Mouse (Mus musculus): ENCODE measurements around the gene Smarcc2.

Gene Smarcc2

GRCm38 (mm10) chr10:128516029-128516428, 57.0 kb downstream of the Smarcc2 start:
- DNase-seq (ENCODE audit: low spot score in 2 of 2): no peak

DNA sequence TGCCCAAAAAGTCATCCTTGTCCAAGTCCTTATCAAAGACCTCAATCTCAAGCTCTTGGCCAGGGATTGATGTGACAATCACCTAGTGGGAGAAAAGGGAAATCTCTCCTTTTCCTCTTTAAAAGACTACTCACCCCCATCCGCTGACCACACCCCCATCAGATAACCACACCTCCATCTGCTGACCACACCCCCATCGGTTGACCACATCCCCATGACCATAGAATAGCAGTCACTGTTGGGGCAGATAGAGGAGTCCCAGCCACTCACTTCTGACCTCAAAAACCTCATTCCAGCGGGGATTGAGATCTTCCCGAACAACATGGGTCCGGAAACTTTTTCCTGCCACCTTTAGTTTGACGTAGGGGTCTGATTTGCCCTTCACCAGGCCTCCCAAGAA, 57.6 kb downstream of the Smarcc2 start:
- no peak for DNase-seq (ENCODE audit: low spot score in 2 of 2)

DNA sequence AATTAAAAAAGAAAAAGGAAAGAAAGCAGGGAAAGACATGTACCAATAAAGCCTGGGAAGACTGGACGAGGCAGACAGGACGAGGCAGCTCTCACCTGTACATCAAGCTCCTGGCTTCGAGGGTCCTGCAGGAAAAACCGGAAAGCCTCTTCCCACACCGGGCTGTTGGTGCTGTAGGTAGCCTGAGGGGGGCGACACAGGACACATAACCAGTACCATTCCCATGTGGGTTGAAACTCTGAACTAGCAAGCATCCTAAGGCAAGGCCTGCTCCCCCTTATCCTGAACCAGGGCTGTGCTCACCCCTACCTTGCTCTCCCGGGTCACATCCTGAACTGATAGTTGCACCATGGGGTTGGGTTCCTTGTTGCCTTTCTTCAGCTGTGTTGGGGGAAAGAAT, 59.8 kb downstream of the Smarcc2 start:
- peak in 1 of 2 experiments; percentile 59 for DNase-seq (ENCODE audit: low spot score in 2 of 2)

- DNase-seq (ENCODE audit: low spot score in 2 of 2): no peak
Measured at GRCm38 (mm10) chr10:128520591-128520990, 61.5 kb downstream of the Smarcc2 start.

DNA sequence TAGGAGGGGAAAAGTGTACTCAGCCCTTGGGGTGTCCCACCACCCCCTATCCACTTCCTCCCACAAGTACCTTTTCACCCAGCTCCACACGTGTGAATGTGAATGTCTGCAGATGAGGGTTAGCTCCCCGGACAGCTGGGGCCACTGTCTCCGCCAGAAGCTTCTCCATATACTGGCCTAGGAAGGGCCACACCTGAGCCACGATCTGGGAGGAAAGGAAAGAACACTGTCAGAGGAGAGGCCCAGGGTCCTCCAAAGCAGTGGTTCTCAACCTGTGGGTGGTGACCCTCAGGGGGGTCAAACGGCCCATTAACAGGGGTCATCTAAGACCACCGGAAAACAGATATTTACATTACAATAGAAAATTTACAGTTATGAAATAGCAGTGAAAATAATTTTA, 63.3 kb downstream of the Smarcc2 start:
- DNase-seq (ENCODE audit: low spot score in 2 of 2): no peak

DNA sequence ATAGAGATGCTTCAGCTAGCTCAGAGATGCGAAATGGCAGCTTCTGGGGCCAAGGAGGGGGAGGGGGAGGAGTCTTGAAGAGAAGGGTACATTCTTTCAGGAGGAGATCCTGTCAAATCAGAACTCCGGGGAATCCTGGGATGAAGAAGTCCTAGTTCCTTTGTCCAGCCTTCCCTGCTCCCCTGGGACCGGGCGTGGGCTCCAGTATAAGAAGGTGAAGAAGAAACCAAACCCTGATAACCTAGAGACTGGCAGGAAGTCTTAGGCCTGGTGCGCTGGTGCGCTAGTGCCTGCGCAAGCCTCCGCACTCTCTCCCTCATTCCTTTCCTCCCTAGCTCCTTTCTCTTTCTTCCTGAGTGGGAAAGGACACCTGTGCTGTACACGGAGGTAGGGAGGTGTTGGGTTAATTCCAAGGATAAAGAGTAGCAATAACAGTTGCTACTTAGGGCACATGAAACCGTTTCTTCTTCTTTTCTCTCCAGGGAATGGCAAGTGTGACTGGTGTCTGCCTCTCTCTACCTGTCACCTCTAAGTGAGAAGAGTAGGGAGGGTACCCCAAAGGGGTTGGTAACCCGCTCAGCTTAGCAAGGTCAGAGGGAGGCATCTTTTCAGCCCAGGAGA, 65.2 kb downstream of the Smarcc2 start:
- peak in 1 of 2 experiments; percentile 41 for DNase-seq (ENCODE audit: low spot score in 2 of 2)

GRCm38 (mm10) chr10:128524732-128525662, 65.9 kb downstream of the Smarcc2 start:
- peak; percentile 77 to 84 for DNase-seq (ENCODE audit: low spot score in 2 of 2)

DNA sequence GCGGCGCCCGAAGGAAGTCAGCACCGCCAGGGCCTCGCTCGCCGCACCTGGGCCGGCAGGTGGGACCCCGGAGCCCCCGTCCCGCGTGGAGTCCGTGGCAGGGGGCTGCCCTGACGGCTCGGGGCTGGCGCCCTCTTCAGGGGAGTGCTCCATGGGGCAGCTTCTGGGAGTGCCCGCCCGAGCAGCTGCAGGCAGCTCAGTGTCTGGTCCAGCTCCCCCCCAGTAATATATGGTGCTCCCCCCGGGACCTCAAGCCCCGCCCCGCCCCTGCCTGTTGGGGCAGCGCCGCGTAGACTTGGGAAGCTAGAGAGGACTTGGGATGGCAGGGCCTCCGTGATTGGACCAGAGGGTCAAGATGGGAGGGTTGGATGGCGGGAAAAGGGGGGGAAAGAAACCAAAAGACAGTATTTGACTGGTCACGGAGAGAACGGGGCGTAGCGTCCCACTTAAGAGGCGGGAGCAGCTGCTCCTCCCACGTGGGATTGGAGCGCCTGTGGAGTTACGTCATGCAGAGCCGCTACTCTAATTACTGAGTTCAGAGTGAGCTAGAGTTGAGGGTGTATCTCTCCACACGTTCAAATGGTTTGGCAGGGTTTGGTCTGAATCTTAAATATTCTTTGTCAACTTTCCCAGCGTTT, 66.7 kb downstream of the Smarcc2 start, which contains the start of gene Esyt1:
Gene Esyt1, minus strand, starts transcription at position 201 of the 638 bp plus-strand sequence.
- DNase-seq (ENCODE audit: low spot score in 2 of 2): peak in 1 of 2 experiments; percentile 92

GRCm38 (mm10) chr10:128526366-128527356, 67.6 kb downstream of the Smarcc2 start:
- DNase-seq (ENCODE audit: low spot score in 2 of 2): peak in 1 of 2 experiments; percentile 49

DNA sequence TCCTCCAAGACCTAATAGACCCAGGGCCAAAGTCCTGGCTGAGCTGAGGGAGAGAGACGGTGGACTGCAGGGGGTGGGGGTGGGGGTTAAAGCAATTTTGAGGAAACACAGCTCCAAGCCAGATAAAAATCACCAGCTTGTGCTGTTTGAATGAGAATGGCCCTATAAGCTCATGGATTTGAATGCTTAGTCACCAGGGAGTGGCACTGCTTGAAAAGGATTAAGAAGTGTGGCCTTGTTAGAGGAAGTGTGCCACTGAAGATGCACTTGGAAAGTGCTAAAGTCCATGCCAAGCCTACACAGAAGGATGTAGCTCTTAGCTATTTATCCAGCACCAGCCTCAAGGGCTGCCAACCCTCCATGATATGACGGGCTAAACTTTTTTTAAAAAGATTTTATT, 76.2 kb downstream of the Smarcc2 start:
- no peak for DNase-seq (ENCODE audit: low spot score in 2 of 2)

DNA sequence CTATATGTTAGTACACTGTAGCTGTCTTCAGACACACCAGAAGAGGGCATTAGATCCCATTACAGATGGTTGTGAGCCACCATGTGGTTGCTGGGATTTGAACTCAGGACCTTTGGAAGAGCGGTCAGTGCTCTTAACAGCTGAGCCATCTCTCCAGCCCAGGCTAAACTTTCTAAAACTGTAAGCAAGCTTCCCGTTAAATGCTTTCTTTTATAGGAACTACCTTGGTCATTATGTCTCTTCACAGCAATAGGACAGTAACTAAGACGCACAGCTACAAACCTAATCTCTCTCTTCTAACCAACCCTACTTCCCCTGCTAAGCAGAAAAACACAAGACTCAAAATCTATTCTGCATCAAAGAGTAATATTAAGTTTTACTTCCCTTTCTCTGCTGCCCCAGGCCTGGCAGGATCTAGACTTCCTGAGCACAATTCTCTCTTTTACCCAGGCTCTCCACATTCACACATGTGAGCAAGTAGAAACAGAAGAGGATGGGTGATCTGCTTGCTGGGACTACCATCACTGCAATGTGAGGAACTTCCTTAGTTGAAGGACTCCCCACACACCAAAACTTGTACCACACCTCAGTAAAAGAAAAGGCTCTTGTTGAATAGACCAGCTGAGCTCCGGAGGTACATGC, 76.7 kb downstream of the Smarcc2 start:
- peak in 1 of 2 experiments; percentile 25 for DNase-seq (ENCODE audit: low spot score in 2 of 2)

GRCm38 (mm10) chr10:128536266-128536940, 77.4 kb downstream of the Smarcc2 start:
- DNase-seq (ENCODE audit: low spot score in 2 of 2): peak; percentile 84 to 92

DNA sequence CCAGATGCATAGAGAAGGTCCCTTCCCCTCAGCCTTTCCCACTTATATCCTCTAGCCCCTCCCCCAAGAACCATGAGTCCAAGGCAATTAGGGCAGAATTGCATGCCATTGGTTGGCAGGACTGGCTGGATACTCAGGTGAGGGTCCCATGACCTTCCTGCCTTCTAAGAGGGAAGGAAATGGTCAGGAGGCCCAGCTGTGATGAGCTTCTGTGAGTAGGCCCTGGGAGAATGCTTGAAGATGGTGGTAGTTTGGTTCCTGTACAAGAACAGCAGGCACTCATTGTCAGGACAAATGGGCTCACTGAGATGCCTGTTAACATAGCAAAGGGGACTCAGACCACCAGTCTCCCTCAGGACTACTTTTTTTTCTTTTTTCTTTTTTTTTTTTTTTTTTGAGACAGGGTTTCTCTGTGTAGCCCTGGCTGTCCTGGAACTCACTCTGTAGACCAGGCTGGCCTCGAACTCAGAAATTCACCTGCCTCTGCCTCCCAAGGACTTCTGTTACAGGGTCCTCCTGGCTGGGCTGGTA, 79.4 kb downstream of the Smarcc2 start:
- DNase-seq (ENCODE audit: low spot score in 2 of 2): no peak

Measured in spleen, postnatal 10 days (tissue).